ENCODE assay signal across 8 mouse cellular contexts in genomic region chr11:98242910-98243309, GRCm38 (mm10). TPM values are rescaled to one million over a fixed set of nuclear protein-coding genes. Genes with fewer than 3 reads are reported as not detected.
DNase-seq lines count a peak whose midpoint lies in the region; ATAC-seq and TF ChIP-seq lines count a peak whose summit lies in the region.
"Not testable (repeated sequence)": the region's sequence is repeated elsewhere in the genome, so short reads cannot be mapped to it uniquely, and the experiment has no call there.

No protein-coding gene starts in this region.

- not testable (repeated sequence) for H3K4me1 ChIP-seq in heart, adult 2 months (ENCODE audit: control insufficient read depth, insufficient read depth, low read length); kidney, postnatal 0 days (replicated peaks; ENCODE audit: insufficient read depth, low read length); liver, postnatal 0 days (ENCODE audit: insufficient read depth); stomach, postnatal 0 days (replicated peaks; ENCODE audit: control insufficient read depth, insufficient read depth)

- not testable (repeated sequence) for H3K4me3 ChIP-seq in gastrocnemius, adult 2 months; heart, adult 2 months; kidney, postnatal 0 days (replicated peaks; ENCODE audit: low read depth, low read length); layer of hippocampus, adult 2 months; left cerebral cortex, adult 2 months; liver, postnatal 0 days (ENCODE audit: low read depth, low read length); stomach, postnatal 0 days (ENCODE audit: low read depth, low read length)

- CTCF ChIA-PET in Patski (lab: Charles Lee) = interaction anchor here (0.9 kb wide), 1 partner anchor 25 kb away, joined by 3 read pairs; no protein-coding TSS in a partner anchor

- not testable (repeated sequence) for ATAC-seq in Patski; kidney, postnatal 0 days (replicated peaks; ENCODE audit: low FRiP score, low read depth); liver, postnatal 0 days; stomach, postnatal 0 days (ENCODE audit: low FRiP score, low TSS enrichment)

- intact Hi-C loops in gastrocnemius, adult 2 months (cut with DNase I); heart, adult 2 months (cut with DNase I): not testable (repeated sequence)
- intact Hi-C loops in left cerebral cortex, adult 2 months (cut with DNase I) = loop anchor here (2.0 kb wide), 1 partner anchor 16 kb away; no protein-coding TSS in a partner anchor

- not testable (repeated sequence) for H3K27ac ChIP-seq in gastrocnemius, adult 2 months; heart, adult 2 months; kidney, postnatal 0 days; layer of hippocampus, adult 2 months; left cerebral cortex, adult 2 months; liver, postnatal 0 days (ENCODE audit: low read depth); stomach, postnatal 0 days (replicated peaks)

- H3K9me3 ChIP-seq in kidney, postnatal 0 days (replicated peaks; ENCODE audit: low read length); liver, postnatal 0 days (ENCODE audit: low read length); stomach, postnatal 0 days (ENCODE audit: control insufficient read depth, low read length): not testable (repeated sequence)

- not testable (repeated sequence) for H3K27me3 ChIP-seq in Patski; heart, adult 2 months (ENCODE audit: control insufficient read depth, insufficient read depth, low read length); kidney, postnatal 0 days (ENCODE audit: insufficient read depth, low read length); liver, postnatal 0 days (ENCODE audit: insufficient read depth, low read length); stomach, postnatal 0 days (ENCODE audit: control insufficient read depth, insufficient read depth, low read length)

- not testable (repeated sequence) for H3K9ac ChIP-seq in heart, adult 2 months (ENCODE audit: low read depth, low read length); kidney, postnatal 0 days (ENCODE audit: low read depth, low read length); liver, postnatal 0 days (replicated peaks); stomach, postnatal 0 days (ENCODE audit: low read length)

- POLR2A ChIA-PET in Patski (lab: Charles Lee) = interaction anchor here (1.6 kb wide), 1 partner anchor 10 kb away, joined by 7 read pairs; no protein-coding TSS in a partner anchor

- WGBS in heart, adult 2 months = 73% methylated on average over 3 of the region's 3 CpGs
- 76% methylated on average over 3 of the region's 3 CpGs for WGBS in kidney, postnatal 0 days
- WGBS in liver, postnatal 0 days (ENCODE audit: insufficient replicate concordance) = 83% methylated on average over 3 of the region's 3 CpGs
- WGBS in stomach, postnatal 0 days = 76% methylated on average over 3 of the region's 3 CpGs

- peaks cover 11% of the 10 kb centered on the region for H3K36me3 ChIP-seq in heart, adult 2 months (ENCODE audit: control insufficient read depth, insufficient read depth, low read length)
- H3K36me3 ChIP-seq in kidney, postnatal 0 days (ENCODE audit: insufficient read depth, low read length) = peaks cover 60% of the 10 kb centered on the region
- peaks cover 78% of the 10 kb centered on the region for H3K36me3 ChIP-seq in liver, postnatal 0 days (replicated peaks; ENCODE audit: insufficient read depth, low read length)
- H3K36me3 ChIP-seq in stomach, postnatal 0 days (ENCODE audit: control insufficient read depth, insufficient read depth, low read length) = peaks cover 19% of the 10 kb centered on the region

- in situ Hi-C loops in Patski (cut with MboI; ENCODE audit: low pct_unique_long_range_greater_than_20kb) = not testable (repeated sequence)

- not testable (repeated sequence) for TF ChIP-seq POLR2A in heart, adult 2 months (IDR thresholded peaks at IDR 0.05; ENCODE audit: insufficient read depth, low read depth, low read length)

- not testable (repeated sequence) for H3K79me2 ChIP-seq in heart, adult 2 months (replicated peaks; ENCODE audit: control insufficient read depth, insufficient read depth, low read length)

- H3K4me2 ChIP-seq in kidney, postnatal 0 days (ENCODE audit: low read length); liver, postnatal 0 days (ENCODE audit: low read depth, low read length); stomach, postnatal 0 days (replicated peaks; ENCODE audit: low read depth): not testable (repeated sequence)

- not testable (repeated sequence) for DNase-seq in Patski (ENCODE audit: low read depth, low spot score); gastrocnemius, adult 2 months; heart, adult 2 months; kidney, postnatal 0 days (ENCODE audit: low spot score); layer of hippocampus, adult 2 months (ENCODE audit: low spot score in 2 of 2); left cerebral cortex, adult 2 months (ENCODE audit: extremely low spot score in 1 of 2, low spot score in 2 of 2); liver, postnatal 0 days; stomach, postnatal 0 days (ENCODE audit: low spot score)

- peak; percentile 53 for TF ChIP-seq CTCF in Patski (IDR thresholded peaks at IDR 0.05)
- peak; percentile 33; the same call in 1 of the 2 replicates for TF ChIP-seq CTCF in gastrocnemius, adult 2 months (IDR thresholded peaks at IDR 0.05)
- peak; percentile 52 for TF ChIP-seq CTCF in heart, adult 2 months (IDR thresholded peaks at IDR 0.05)
- 0 out of 2 replicates have a peak, but pooled peaks have one; percentile 11 for TF ChIP-seq CTCF in kidney, postnatal 0 days (IDR thresholded peaks at IDR 0.05; ENCODE audit: low read depth)
- peak; percentile 63 for TF ChIP-seq CTCF in layer of hippocampus, adult 2 months (conservative IDR thresholded peaks at IDR 0.05)
- peak; percentile 33 for TF ChIP-seq CTCF in left cerebral cortex, adult 2 months (IDR thresholded peaks at IDR 0.05)
- TF ChIP-seq CTCF in liver, postnatal 0 days (IDR thresholded peaks at IDR 0.05; ENCODE audit: low read depth) = 0 out of 2 replicates have a peak, but pooled peaks have one; percentile 4
- TF ChIP-seq CTCF in stomach, postnatal 0 days (IDR thresholded peaks at IDR 0.05; ENCODE audit: low read depth) = 0 out of 2 replicates have a peak, but pooled peaks have one; percentile 6

- TF ChIP-seq EP300 in heart, adult 2 months (IDR thresholded peaks at IDR 0.05; ENCODE audit: insufficient read depth, low read depth, low read length); liver, postnatal 0 days (IDR thresholded peaks at IDR 0.05; ENCODE audit: low read depth); stomach, postnatal 0 days (optimal IDR thresholded peaks at IDR 0.05): not testable (repeated sequence)

RNA-seq across cellular contexts. Expression of gene Cdk12, which starts 40.1 kb away (rescaled TPM):
- polyA plus RNA-seq in Patski (2021) = 24.8 TPM
- 10 to 100 TPM; 14.2 to 17.1 TPM for total RNA-seq in gastrocnemius, adult 2 months (2021)
- 10 to 100 TPM; 20.6 to 21.2 TPM for total RNA-seq in heart, adult 2 months (2021)
- polyA plus RNA-seq in heart, adult 2 months (2012; rRNA removed) = 7.5 and 12.7 TPM in 2 replicates
- polyA plus RNA-seq in kidney, postnatal 0 days (2015; fragmentation: Nextera tagmentation; extraction: Ambion mirVana) = 6.1 and 6.4 TPM in 2 replicates
- 10 to 100 TPM; 40.9 to 47.0 TPM for total RNA-seq in layer of hippocampus, adult 2 months (2021)
- 10 to 100 TPM; 40.0 to 40.3 TPM for total RNA-seq in left cerebral cortex, adult 2 months (2021)
- 3.2 and 3.9 TPM in 2 replicates for polyA plus RNA-seq in liver, postnatal 0 days (2015; fragmentation: Nextera tagmentation; extraction: Ambion mirVana)
- polyA plus RNA-seq in stomach, postnatal 0 days (2015; fragmentation: Nextera tagmentation; extraction: Ambion mirVana) = 3.8 and 4.1 TPM in 2 replicates

RNA-seq across cellular contexts. Expression of gene Med1, which starts 49.8 kb away (rescaled TPM):
- 23.9 TPM for polyA plus RNA-seq in Patski (2021)
- 10 to 100 TPM; 26.4 to 33.1 TPM for total RNA-seq in gastrocnemius, adult 2 months (2021)
- 10 to 100 TPM; 38.6 to 43.5 TPM for total RNA-seq in heart, adult 2 months (2021)
- polyA plus RNA-seq in heart, adult 2 months (2012; rRNA removed) = 14.0 and 26.0 TPM in 2 replicates
- polyA plus RNA-seq in kidney, postnatal 0 days (2015; fragmentation: Nextera tagmentation; extraction: Ambion mirVana) = 47.0 and 54.7 TPM in 2 replicates
- 10 to 100 TPM; 53.4 to 54.5 TPM for total RNA-seq in layer of hippocampus, adult 2 months (2021)
- total RNA-seq in left cerebral cortex, adult 2 months (2021) = 10 to 100 TPM; 54.9 to 55.1 TPM
- polyA plus RNA-seq in liver, postnatal 0 days (2015; fragmentation: Nextera tagmentation; extraction: Ambion mirVana) = 15.0 and 16.2 TPM in 2 replicates
- 25.5 and 26.8 TPM in 2 replicates for polyA plus RNA-seq in stomach, postnatal 0 days (2015; fragmentation: Nextera tagmentation; extraction: Ambion mirVana)

Comparison
In these comparisons a context has a peak if more than half of its experiments do, and no peak if none do; other contexts are left out.
1. CTCF ChIP-seq: peak in every context shown above with its lines; median percentile 63 in layer of hippocampus, adult 2 months; 53 in Patski; 52 in heart, adult 2 months; 33 in gastrocnemius, adult 2 months; 33 in left cerebral cortex, adult 2 months; 11 in kidney, postnatal 0 days; 6 in stomach, postnatal 0 days; 4 in liver, postnatal 0 days.